Mouse (Mus musculus) MEL (cell line): ENCODE data around the gene Phf13.

Source experiments
- BHLHE40 ChIP-seq: IDR thresholded peaks from 2 replicates; pipeline ENCODE4 v1.6.1; 2012; ENCODE audit warnings: low read depth, mild to moderate bottlenecking, inconsistent platforms, low read length, improper control_type of control experiment, borderline replicate concordance
- CHD1 ChIP-seq: IDR thresholded peaks from 2 replicates; pipeline ENCODE4 v1.6.1; 2012; ENCODE audit warnings: low read depth, mild to moderate bottlenecking, inconsistent platforms, low read length, improper control_type of control experiment
- CTCF ChIP-seq, 3 experiments: IDR thresholded peaks in 2 of 3; conservative IDR thresholded peaks in 1 of 3; 2 replicates each; pipeline ENCODE4 v1.5.1; 2011 to 2012; ENCODE audit warnings: low read length in 3 of 3, low read depth in 2 of 3, mild to moderate bottlenecking in 2 of 3, improper control_type of control experiment in 1 of 3, inconsistent platforms in 1 of 3, mixed read lengths in 1 of 3, moderate library complexity in 1 of 3; ENCODE audit not compliant: control insufficient read depth in 1 of 3, insufficient read depth in 1 of 3, poor library complexity in 1 of 3, severe bottlenecking in 1 of 3
- E2F4 ChIP-seq: IDR thresholded peaks from 2 replicates; pipeline ENCODE4 v1.6.1; 2011; ENCODE audit warnings: low read depth, low read length, improper control_type of control experiment, borderline replicate concordance
- ELF1 ChIP-seq: IDR thresholded peaks from 2 replicates; pipeline ENCODE4 v1.6.1; 2014; ENCODE audit warnings: low read depth, mild to moderate bottlenecking, inconsistent platforms, low read length, improper control_type of control experiment, moderate library complexity
- EP300 ChIP-seq, 2 experiments: IDR thresholded peaks; 2 replicates each; pipeline ENCODE4 v1.6.1; 2011; ENCODE audit warnings: improper control_type of control experiment in 2 of 2, low read length in 2 of 2, low read depth in 1 of 2, mild to moderate bottlenecking in 1 of 2
- JUND ChIP-seq: IDR thresholded peaks from 2 replicates; pipeline ENCODE4 v1.6.1; 2011; ENCODE audit warnings: low read depth, mild to moderate bottlenecking, improper control_type of control experiment, low read length
- MAX ChIP-seq: IDR thresholded peaks from 2 replicates; pipeline ENCODE4 v1.6.1; 2011; ENCODE audit warnings: low read length, improper control_type of control experiment
- MYC ChIP-seq: IDR thresholded peaks from 2 replicates; pipeline ENCODE4 v1.6.1; 2011; ENCODE audit warnings: low read depth, mild to moderate bottlenecking, low read length, improper control_type of control experiment, moderate library complexity
- POLR2A ChIP-seq, 2 experiments: IDR thresholded peaks; 2 replicates each; pipeline ENCODE4 v1.6.1; 2011 to 2012; ENCODE audit warnings: low read length in 2 of 2, mild to moderate bottlenecking in 2 of 2, control low read depth in 1 of 2, improper control_type of control experiment in 1 of 2, low read depth in 1 of 2, moderate library complexity in 1 of 2; ENCODE audit not compliant: control insufficient read depth in 1 of 2, insufficient read depth in 1 of 2, poor library complexity in 1 of 2
- POLR2AphosphoS5 ChIP-seq: IDR thresholded peaks from 2 replicates; pipeline ENCODE4 v1.6.1; 2012; ENCODE audit warnings: low read depth, borderline replicate concordance, mild to moderate bottlenecking, inconsistent platforms, low read length, moderate library complexity, mixed read lengths
- USF1 ChIP-seq: IDR thresholded peaks from 2 replicates; pipeline ENCODE4 v1.6.1; 2014; ENCODE audit warnings: low read depth, mild to moderate bottlenecking, inconsistent platforms, low read length, improper control_type of control experiment, moderate library complexity
- ZKSCAN1 ChIP-seq: IDR thresholded peaks from 2 replicates; pipeline ENCODE4 v1.6.1; 2012; ENCODE audit warnings: low read depth, mild to moderate bottlenecking, inconsistent platforms, low read length, improper control_type of control experiment, moderate library complexity

DNA sequence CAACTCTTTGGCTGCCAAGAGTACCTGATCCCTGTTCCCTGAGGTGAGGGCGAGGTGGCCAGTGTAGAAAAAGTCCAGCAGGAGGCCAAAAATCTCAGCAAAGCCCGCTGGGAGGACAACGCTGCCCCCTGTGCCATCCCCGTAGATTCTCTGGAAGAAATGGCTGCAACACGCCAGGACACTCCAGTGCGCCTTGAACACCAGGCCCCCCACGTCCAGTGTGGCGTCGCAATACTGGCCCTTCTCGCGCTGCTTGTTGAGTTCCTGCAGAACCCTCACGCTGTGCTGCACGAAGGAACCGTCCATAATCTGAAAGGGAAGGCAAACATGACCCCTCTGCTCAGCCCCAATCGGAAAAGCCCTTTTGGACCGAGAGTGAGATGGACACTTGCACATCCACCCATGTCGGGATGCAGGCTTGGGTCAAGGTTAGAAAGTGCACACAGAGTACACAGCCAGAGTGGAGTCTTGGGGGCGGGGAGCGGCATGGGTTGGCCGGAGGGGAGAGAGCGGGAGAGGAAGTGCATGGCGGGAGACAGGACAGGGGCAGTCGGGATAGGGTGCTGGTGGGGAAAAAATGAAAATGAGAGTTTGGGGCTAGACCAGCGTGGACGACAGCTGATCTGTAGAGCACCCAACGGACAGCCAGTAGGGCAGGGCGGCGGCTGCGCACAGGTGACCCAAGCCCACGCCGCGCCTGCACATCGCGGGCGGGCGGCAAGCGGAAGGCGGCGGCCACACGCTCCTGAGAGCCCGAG, 30.9 kb upstream of the Phf13 start:
- no peak for TF ChIP-seq EP300 (IDR thresholded peaks at IDR 0.05; ENCODE audit: low read depth in 1 of 2, low read length in 2 of 2)
- no peak for TF ChIP-seq POLR2A (IDR thresholded peaks at IDR 0.05; ENCODE audit: control insufficient read depth in 1 of 2, insufficient read depth in 1 of 2, low read depth in 1 of 2, low read length in 2 of 2, poor library complexity in 1 of 2)
- TF ChIP-seq E2F4, result no peak
- TF ChIP-seq BHLHE40, result no peak
- TF ChIP-seq CTCF (IDR thresholded peaks at IDR 0.05 in 2 of 3, conservative IDR thresholded peaks at IDR 0.05 in 1 of 3; ENCODE audit: control insufficient read depth in 1 of 3, insufficient read depth in 1 of 3, low read depth in 2 of 3, low read length in 3 of 3, poor library complexity in 1 of 3, severe bottlenecking in 1 of 3), result no peak
- no peak for TF ChIP-seq MAX
- TF ChIP-seq CHD1, result no peak
- no peak for TF ChIP-seq MYC
- TF ChIP-seq POLR2AphosphoS5, result no peak
- TF ChIP-seq JUND, result no peak
- TF ChIP-seq ZKSCAN1, result no peak
- TF ChIP-seq USF1, result no peak
- no peak for TF ChIP-seq ELF1
